ENCODE assay signal across 8 mouse cellular contexts in genomic region chr10:128822135-128822534, GRCm38 (mm10). TPM values are rescaled to one million over a fixed set of nuclear protein-coding genes. Genes with fewer than 3 reads are reported as not detected.
A peak's percentile ranks its signal among the peaks of the same experiment; 100 is the strongest.
DNase-seq lines count a peak whose midpoint lies in the region; ATAC-seq and TF ChIP-seq lines count a peak whose summit lies in the region.

No protein-coding gene starts in this region.

- 3% methylated on average over 13 of the region's 13 CpGs for WGBS in heart, embryonic 10.5 days
- 4% methylated on average over 13 of the region's 13 CpGs for WGBS in forebrain, embryonic 13.5 days
- 2% methylated on average over 13 of the region's 13 CpGs for WGBS in liver, embryonic 16.5 days (ENCODE audit: insufficient replicate concordance)

- H3K4me3 ChIP-seq in heart, embryonic 10.5 days, result peak overlapping the region; percentile 86
- H3K4me3 ChIP-seq in CH12.LX (replicated peaks in 1 of 3; ENCODE audit: low read depth in 2 of 3, low read length in 2 of 3, poor library complexity in 1 of 3), result peak overlapping the region; percentile 77 to 96 (median 82)
- H3K4me3 ChIP-seq in forebrain, embryonic 13.5 days, result peak overlapping the region; percentile 91
- peak overlapping the region; percentile 91 for H3K4me3 ChIP-seq in liver, embryonic 16.5 days (ENCODE audit: low read depth, low read length)

- H3K9ac ChIP-seq in CH12.LX (ENCODE audit: insufficient read depth, low read depth), result peak overlapping the region; percentile 88
- peak overlapping the region; percentile 88 for H3K9ac ChIP-seq in forebrain, embryonic 13.5 days
- peak overlapping the region; percentile 82 for H3K9ac ChIP-seq in liver, embryonic 16.5 days (ENCODE audit: low read depth, low read length)

- intact Hi-C loops in heart, postnatal 10 days (cut with DNase I), result no loop called here

- H3K4me1 ChIP-seq in heart, embryonic 10.5 days, result peaks cover 16% of the 10 kb centered on the region
- peaks cover 0 to 28% of the 10 kb centered on the region in 2 experiments; a peak in 2 of 4 replicates for H3K4me1 ChIP-seq in CH12.LX (ENCODE audit: control insufficient read depth in 1 of 2, insufficient read depth in 2 of 2)
- peaks cover 20% of the 10 kb centered on the region for H3K4me1 ChIP-seq in forebrain, embryonic 13.5 days
- peaks cover 18% of the 10 kb centered on the region for H3K4me1 ChIP-seq in liver, embryonic 16.5 days (ENCODE audit: control insufficient read depth, low read depth, low read length)

- no peaks in the 10 kb centered on the region for H3K9me3 ChIP-seq in heart, embryonic 10.5 days
- H3K9me3 ChIP-seq in CH12.LX (replicated peaks; ENCODE audit: low read length), result no peaks in the 10 kb centered on the region
- H3K9me3 ChIP-seq in forebrain, embryonic 13.5 days (replicated peaks), result no peaks in the 10 kb centered on the region
- no peaks in the 10 kb centered on the region for H3K9me3 ChIP-seq in liver, embryonic 16.5 days (replicated peaks; ENCODE audit: control insufficient read depth, low read length)

- peak overlapping the region; percentile 93 for H3K27ac ChIP-seq in heart, embryonic 10.5 days
- peak overlapping the region; percentile 6; the same call in 1 of the 2 replicates for H3K27ac ChIP-seq in CH12.LX (ENCODE audit: insufficient read depth, low read depth)
- peak overlapping the region; percentile 60; the same call in 1 of the 2 replicates for H3K27ac ChIP-seq in forebrain, embryonic 13.5 days
- peak overlapping the region; percentile 76 for H3K27ac ChIP-seq in liver, embryonic 16.5 days (ENCODE audit: low read length)

- H3K4me2 ChIP-seq in CH12.LX (ENCODE audit: insufficient read depth, low read depth, poor library complexity, severe bottlenecking), result peak overlapping the region; percentile 43
- H3K4me2 ChIP-seq in forebrain, embryonic 13.5 days, result peak overlapping the region; percentile 89
- peak overlapping the region; percentile 84 for H3K4me2 ChIP-seq in liver, embryonic 16.5 days (ENCODE audit: low read depth, low read length)

- in situ Hi-C loops in CH12.LX (cut with MboI; ENCODE audit: low pct_ligation_motif_present, low pct_unique_long_range_greater_than_20kb, low sequenced_read_pairs), result loop anchor here (5.0 kb wide), 1 partner anchor 50 kb away; no protein-coding TSS in a partner anchor

- TF ChIP-seq CTCF in CH12.LX (conservative IDR thresholded peaks at IDR 0.05 in 1 of 2, IDR thresholded peaks at IDR 0.05 in 1 of 2; ENCODE audit: low read depth in 2 of 2, low read length in 2 of 2), result no peak

- TF ChIP-seq RAD21 in CH12.LX (IDR thresholded peaks at IDR 0.05; ENCODE audit: low read depth, low read length), result no peak

- H3K27me3 ChIP-seq in heart, embryonic 10.5 days (ENCODE audit: insufficient read depth, poor library complexity, severe bottlenecking), result no peaks in the 10 kb centered on the region
- H3K27me3 ChIP-seq in CH12.LX (replicated peaks), result no peaks in the 10 kb centered on the region
- H3K27me3 ChIP-seq in forebrain, embryonic 13.5 days, result no peaks in the 10 kb centered on the region
- no peaks in the 10 kb centered on the region for H3K27me3 ChIP-seq in liver, embryonic 16.5 days (ENCODE audit: control insufficient read depth, insufficient read depth, low read depth, low read length)

- DNase-seq in heart, embryonic 10.5 days (ENCODE audit: low spot score), result no peak
- DNase-seq in heart, postnatal 10 days, result no peak
- DNase-seq in CH12.LX (ENCODE audit: extremely low read depth), result peak; percentile 25
- no peak for DNase-seq in right cerebral cortex, postnatal 36 days (ENCODE audit: low spot score in 2 of 2)
- DNase-seq in frontal cortex, adult 2 months (ENCODE audit: extremely low spot score in 1 of 2, low spot score in 1 of 2), result no peak
- no peak for DNase-seq in gastrocnemius, adult 18-20 months (ENCODE audit: low spot score)

- H3K79me2 ChIP-seq in CH12.LX (replicated peaks; ENCODE audit: control insufficient read depth, extremely low read depth, insufficient read depth, poor library complexity, severe bottlenecking), result peaks cover 52% of the 10 kb centered on the region

- peaks cover 38% of the 10 kb centered on the region for H3K36me3 ChIP-seq in heart, embryonic 10.5 days
- peaks cover 19 to 61% of the 10 kb centered on the region in 2 experiments for H3K36me3 ChIP-seq in CH12.LX (replicated peaks in 1 of 2; ENCODE audit: control insufficient read depth in 1 of 2, insufficient read depth in 1 of 2, low read length in 1 of 2)
- H3K36me3 ChIP-seq in forebrain, embryonic 13.5 days (ENCODE audit: poor library complexity, severe bottlenecking), result peaks cover 43% of the 10 kb centered on the region
- peaks cover 14% of the 10 kb centered on the region for H3K36me3 ChIP-seq in liver, embryonic 16.5 days (ENCODE audit: control insufficient read depth, insufficient read depth)

- dilution Hi-C loops in CH12.LX (cut with MboI; ENCODE audit: extremely low pct_ligation_motif_present, extremely low pct_unique_long_range_greater_than_20kb, low sequenced_read_pairs), result no loop called here

- no peak for TF ChIP-seq EP300 in CH12.LX (IDR thresholded peaks at IDR 0.05; ENCODE audit: low read length)

- TF ChIP-seq POLR2A in CH12.LX (IDR thresholded peaks at IDR 0.05; ENCODE audit: low read depth, low read length), result no peak

- ATAC-seq in forebrain, embryonic 13.5 days, result 0 out of 2 replicates have a peak, but pooled peaks have one; percentile 1
- no peak for ATAC-seq in liver, embryonic 16.5 days (ENCODE audit: low read depth)

TF ChIP-seq in CH12.LX, 34 proteins besides CTCF, POLR2A, EP300 and RAD21:
- peak; percentile 60 for TF ChIP-seq SIN3A (IDR thresholded peaks at IDR 0.05; ENCODE audit: low read length)
- TF ChIP-seq MXI1 (IDR thresholded peaks at IDR 0.05; ENCODE audit: low read depth, low read length), result peak; percentile 40; the same call in 1 of the 2 replicates
- TF ChIP-seq CHD1 (IDR thresholded peaks at IDR 0.05; ENCODE audit: low read depth, low read length), result no peak

RNA-seq across cellular contexts. Expression of gene Ormdl2, which starts 0.7 kb away (rescaled TPM):
- 65.1 and 78.6 TPM in 2 replicates for polyA plus RNA-seq in heart, embryonic 10.5 days (2016; fragmentation: Nextera tagmentation; extraction: Ambion mirVana)
- 1 to 10 TPM; 6.5 to 9.8 TPM for total RNA-seq in heart, postnatal 10 days (2021)
- total RNA-seq in CH12.LX (2012; rRNA removed) (56.1 and 73.7 TPM in 2 replicates), CH12.LX (2014; rRNA removed) (116 and 123 TPM in 2 replicates)
- polyA plus RNA-seq in CH12.LX (2012; ENCODE audit: insufficient read length, low read depth), result 52.1 and 65.8 TPM in 2 replicates
- polyA plus RNA-seq in forebrain, embryonic 13.5 days (2015; fragmentation: Nextera tagmentation; extraction: Ambion mirVana), result 46.5 and 51.1 TPM in 2 replicates
- 68.5 and 69.3 TPM in 2 replicates for polyA plus RNA-seq in liver, embryonic 16.5 days (2015; fragmentation: Nextera tagmentation; extraction: Ambion mirVana)
- 15.3 and 17.3 TPM in 2 replicates for polyA plus RNA-seq in frontal cortex, adult 2 months (2012; rRNA removed)
- 1 to 10 TPM; 3.1 to 3.8 TPM for total RNA-seq in gastrocnemius, adult 18-20 months (2021)

RNA-seq across cellular contexts. Expression of gene Sarnp, which starts 5.0 kb away (rescaled TPM):
- polyA plus RNA-seq in heart, embryonic 10.5 days (2016; fragmentation: Nextera tagmentation; extraction: Ambion mirVana), result 181 and 225 TPM in 2 replicates
- 10 to 100 TPM; 47.2 to 52.6 TPM for total RNA-seq in heart, postnatal 10 days (2021)
- total RNA-seq in CH12.LX (2012; rRNA removed) (75.4 and 94.6 TPM in 2 replicates), CH12.LX (2014; rRNA removed) (170 and 198 TPM in 2 replicates)
- polyA plus RNA-seq in CH12.LX (2012; ENCODE audit: insufficient read length, low read depth), result 201 and 283 TPM in 2 replicates
- 244 and 278 TPM in 2 replicates for polyA plus RNA-seq in forebrain, embryonic 13.5 days (2015; fragmentation: Nextera tagmentation; extraction: Ambion mirVana)
- 84.4 and 94.9 TPM in 2 replicates for polyA plus RNA-seq in liver, embryonic 16.5 days (2015; fragmentation: Nextera tagmentation; extraction: Ambion mirVana)
- polyA plus RNA-seq in frontal cortex, adult 2 months (2012; rRNA removed), result 55.8 and 69.0 TPM in 2 replicates
- 10 to 100 TPM; 26.1 to 30.7 TPM for total RNA-seq in gastrocnemius, adult 18-20 months (2021)

RNA-seq across cellular contexts. Expression of gene Tmem198b, which starts 18.0 kb away (rescaled TPM):
- polyA plus RNA-seq in heart, embryonic 10.5 days (2016; fragmentation: Nextera tagmentation; extraction: Ambion mirVana), result 13.6 and 16.3 TPM in 2 replicates
- 10 to 100 TPM; 12.7 to 13.3 TPM for total RNA-seq in heart, postnatal 10 days (2021)
- 1.2 and 2.0 TPM in 2 replicates for total RNA-seq in CH12.LX (2012; rRNA removed)
- total RNA-seq in CH12.LX (2014; rRNA removed), result 2.0 and 2.6 TPM in 2 replicates
- polyA plus RNA-seq in CH12.LX (2012; ENCODE audit: insufficient read length, low read depth), result 4.5 and 4.7 TPM in 2 replicates
- polyA plus RNA-seq in forebrain, embryonic 13.5 days (2015; fragmentation: Nextera tagmentation; extraction: Ambion mirVana), result 14.9 and 16.3 TPM in 2 replicates
- 2.2 and 3.1 TPM in 2 replicates for polyA plus RNA-seq in liver, embryonic 16.5 days (2015; fragmentation: Nextera tagmentation; extraction: Ambion mirVana)
- 21.8 and 22.3 TPM in 2 replicates for polyA plus RNA-seq in frontal cortex, adult 2 months (2012; rRNA removed)
- total RNA-seq in gastrocnemius, adult 18-20 months (2021), result 1 to 10 TPM; 2.1 to 2.3 TPM

RNA-seq across cellular contexts. Expression of gene Dnajc14, which starts 18.3 kb away (rescaled TPM):
- polyA plus RNA-seq in heart, embryonic 10.5 days (2016; fragmentation: Nextera tagmentation; extraction: Ambion mirVana), result 48.0 and 48.1 TPM in 2 replicates
- 10 to 100 TPM; 49.1 to 52.0 TPM for total RNA-seq in heart, postnatal 10 days (2021)
- total RNA-seq in CH12.LX (2012; rRNA removed), result 33.4 and 33.7 TPM in 2 replicates
- total RNA-seq in CH12.LX (2014; rRNA removed), result 24.8 and 25.3 TPM in 2 replicates
- 32.6 and 32.8 TPM in 2 replicates for polyA plus RNA-seq in CH12.LX (2012; ENCODE audit: insufficient read length, low read depth)
- 52.2 and 55.9 TPM in 2 replicates for polyA plus RNA-seq in forebrain, embryonic 13.5 days (2015; fragmentation: Nextera tagmentation; extraction: Ambion mirVana)
- 18.8 TPM in 2 replicates for polyA plus RNA-seq in liver, embryonic 16.5 days (2015; fragmentation: Nextera tagmentation; extraction: Ambion mirVana)
- polyA plus RNA-seq in frontal cortex, adult 2 months (2012; rRNA removed), result 24.2 and 25.3 TPM in 2 replicates
- total RNA-seq in gastrocnemius, adult 18-20 months (2021), result 10 to 100 TPM; 20.8 to 25.4 TPM

RNA-seq across cellular contexts. Expression of gene Mmp19, which starts 31.4 kb away (rescaled TPM):
- polyA plus RNA-seq in heart, embryonic 10.5 days (2016; fragmentation: Nextera tagmentation; extraction: Ambion mirVana), result 0.28 and 1.7 TPM in 2 replicates
- total RNA-seq in heart, postnatal 10 days (2021), result 1 to 10 TPM; 3.4 to 5.4 TPM
- total RNA-seq in CH12.LX (2012; rRNA removed) (0.76 and 1.3 TPM in 2 replicates), CH12.LX (2014; rRNA removed) (0.39 and 0.50 TPM in 2 replicates)
- polyA plus RNA-seq in CH12.LX (2012; ENCODE audit: insufficient read length, low read depth), result 0.57 and 0.72 TPM in 2 replicates
- 0.35 and 0.38 TPM in 2 replicates for polyA plus RNA-seq in forebrain, embryonic 13.5 days (2015; fragmentation: Nextera tagmentation; extraction: Ambion mirVana)
- 10.4 and 10.6 TPM in 2 replicates for polyA plus RNA-seq in liver, embryonic 16.5 days (2015; fragmentation: Nextera tagmentation; extraction: Ambion mirVana)
- polyA plus RNA-seq in frontal cortex, adult 2 months (2012; rRNA removed), result 2.4 and 3.4 TPM in 2 replicates
- 1 to 10 TPM; 1.1 to 1.9 TPM for total RNA-seq in gastrocnemius, adult 18-20 months (2021)

Comparison
In these comparisons a context has a peak if more than half of its experiments do, and no peak if none do; other contexts are left out.
1. H3K27ac ChIP-seq: peak in every context shown above with its lines; median percentile 93 in heart, embryonic 10.5 days; 76 in liver, embryonic 16.5 days; 60 in forebrain, embryonic 13.5 days; 6 in CH12.LX.